In genomic region chr9:108049561-108050251, GRCm38 (mm10) we compare ENCODE assay signal across 8 mouse cellular contexts. TPM values are rescaled to one million over a fixed set of nuclear protein-coding genes. Genes with fewer than 3 reads are reported as not detected.
A peak's percentile ranks its signal among the peaks of the same experiment; 100 is the strongest.
DNase-seq lines count a peak whose midpoint lies in the region; ATAC-seq and TF ChIP-seq lines count a peak whose summit lies in the region.

No protein-coding gene starts in this region.

- WGBS in heart, embryonic 16.5 days: 37% methylated on average over 15 of the region's 15 CpGs
- WGBS in forebrain, embryonic 12.5 days: 46% methylated on average over 15 of the region's 15 CpGs
- 35% methylated on average over 15 of the region's 15 CpGs for WGBS in liver, embryonic 13.5 days (ENCODE audit: insufficient replicate concordance)

- no peaks in the 10 kb centered on the region for H3K27me3 ChIP-seq in heart, embryonic 16.5 days (ENCODE audit: control insufficient read depth, insufficient read depth, low read length)
- H3K27me3 ChIP-seq in G1E (ENCODE audit: insufficient read depth, low read length): no peaks in the 10 kb centered on the region; the same call in 1 of the 2 replicates
- H3K27me3 ChIP-seq in forebrain, embryonic 12.5 days: no peaks in the 10 kb centered on the region
- no peaks in the 10 kb centered on the region for H3K27me3 ChIP-seq in liver, embryonic 13.5 days

- ATAC-seq in heart, embryonic 16.5 days (replicated peaks; ENCODE audit: extremely low read depth, insufficient read depth, low FRiP score): no peak
- no peak for ATAC-seq in G1E (ENCODE audit: extremely low read depth, insufficient number of reproducible peaks, low FRiP score, poor library complexity, severe bottlenecking)
- ATAC-seq in forebrain, embryonic 12.5 days (ENCODE audit: low FRiP score): peak; percentile 5; the same call in 1 of the 2 replicates
- ATAC-seq in liver, embryonic 13.5 days (ENCODE audit: low read depth): no peak

- no peak for DNase-seq in heart, adult 8-10 months (ENCODE audit: low spot score)
- no peak for DNase-seq in G1E (ENCODE audit: low spot score)
- DNase-seq in liver, embryonic 13.5 days: no peak
- DNase-seq in retina, embryonic 14.5 days (ENCODE audit: low spot score): no peak
- DNase-seq in embryo, embryonic 9.5 days (ENCODE audit: extremely low spot score): no peak
- DNase-seq in urinary bladder, adult 18-20 months (ENCODE audit: low spot score in 2 of 2): no peak

- peaks cover 30% of the 10 kb centered on the region for H3K4me1 ChIP-seq in heart, embryonic 16.5 days (ENCODE audit: control insufficient read depth, insufficient read depth, low read length)
- H3K4me1 ChIP-seq in G1E (ENCODE audit: insufficient read depth, low read depth, low read length): peaks cover 84% of the 10 kb centered on the region
- peaks cover 35% of the 10 kb centered on the region for H3K4me1 ChIP-seq in forebrain, embryonic 12.5 days
- peaks cover 74% of the 10 kb centered on the region for H3K4me1 ChIP-seq in liver, embryonic 13.5 days (replicated peaks)

- no peak for TF ChIP-seq CTCF in G1E (IDR thresholded peaks at IDR 0.05; ENCODE audit: low read depth, low read length)

- H3K27ac ChIP-seq in heart, embryonic 16.5 days (ENCODE audit: low read length): peak overlapping the region; percentile 50
- H3K27ac ChIP-seq in forebrain, embryonic 12.5 days: peak overlapping the region; percentile 43; the same call in 1 of the 2 replicates
- H3K27ac ChIP-seq in liver, embryonic 13.5 days: peak overlapping the region; percentile 83

- peak overlapping the region; percentile 84 for H3K9ac ChIP-seq in heart, embryonic 16.5 days (ENCODE audit: low read length)
- peak overlapping the region; percentile 64 for H3K9ac ChIP-seq in forebrain, embryonic 12.5 days
- H3K9ac ChIP-seq in liver, embryonic 13.5 days: peak overlapping the region; percentile 86

- H3K4me2 ChIP-seq in heart, embryonic 16.5 days (ENCODE audit: low read depth, low read length): peak overlapping the region; percentile 76
- peak overlapping the region; percentile 91 for H3K4me2 ChIP-seq in forebrain, embryonic 12.5 days
- H3K4me2 ChIP-seq in liver, embryonic 13.5 days: peak overlapping the region; percentile 83

- H3K36me3 ChIP-seq in heart, embryonic 16.5 days (ENCODE audit: control insufficient read depth, insufficient read depth): peaks cover 27% of the 10 kb centered on the region
- H3K36me3 ChIP-seq in G1E (replicated peaks): peaks cover 87% of the 10 kb centered on the region
- peaks cover 65% of the 10 kb centered on the region for H3K36me3 ChIP-seq in forebrain, embryonic 12.5 days (replicated peaks)
- peaks cover 72% of the 10 kb centered on the region for H3K36me3 ChIP-seq in liver, embryonic 13.5 days

- H3K4me3 ChIP-seq in heart, embryonic 16.5 days (ENCODE audit: low read length): peak overlapping the region; percentile 64
- peak overlapping the region; percentile 80 for H3K4me3 ChIP-seq in G1E (ENCODE audit: low read depth, low read length)
- peak overlapping the region; percentile 64 for H3K4me3 ChIP-seq in forebrain, embryonic 12.5 days (replicated peaks)
- H3K4me3 ChIP-seq in liver, embryonic 13.5 days (replicated peaks): peak overlapping the region; percentile 77

- no peaks in the 10 kb centered on the region for H3K9me3 ChIP-seq in heart, embryonic 16.5 days (replicated peaks; ENCODE audit: control insufficient read depth, low read length)
- no peaks in the 10 kb centered on the region for H3K9me3 ChIP-seq in G1E (replicated peaks)
- H3K9me3 ChIP-seq in forebrain, embryonic 12.5 days: no peaks in the 10 kb centered on the region
- no peaks in the 10 kb centered on the region for H3K9me3 ChIP-seq in liver, embryonic 13.5 days (replicated peaks)

RNA-seq across cellular contexts. Expression of gene Gmppb, which starts 0.7 kb away (rescaled TPM):
- 21.6 and 26.0 TPM in 2 replicates for polyA plus RNA-seq in heart, embryonic 16.5 days (2015; fragmentation: Nextera tagmentation; extraction: Ambion mirVana)
- total RNA-seq in heart, adult 8-10 months (2022): 1 to 10 TPM; 7.3 to 9.6 (median 9.0) TPM
- 7.2 and 8.5 TPM in 2 replicates for total RNA-seq in G1E (2014; fragmentation: Nextera tagmentation)
- total RNA-seq in G1E (2017): 19.4 and 22.0 TPM in 2 replicates
- 5.1 and 6.6 TPM in 2 replicates for polyA plus RNA-seq in G1E (2012)
- polyA plus RNA-seq in forebrain, embryonic 12.5 days (2016; fragmentation: Nextera tagmentation; extraction: Ambion mirVana): 18.2 and 19.3 TPM in 2 replicates
- polyA plus RNA-seq in liver, embryonic 13.5 days (2015; fragmentation: Nextera tagmentation; extraction: Ambion mirVana): 21.0 TPM in 2 replicates

RNA-seq across cellular contexts. Expression of gene Amigo3, which starts 3.3 kb away (rescaled TPM):
- polyA plus RNA-seq in heart, embryonic 16.5 days (2015; fragmentation: Nextera tagmentation; extraction: Ambion mirVana): 1.9 and 2.4 TPM in 2 replicates
- total RNA-seq in heart, adult 8-10 months (2022): 1 to 10 TPM; 1.3 to 3.1 (median 1.6) TPM
- total RNA-seq in G1E (2014; fragmentation: Nextera tagmentation): 0.63 TPM in 1 of 2 replicates, not detected in the other
- total RNA-seq in G1E (2017): 1.7 and 2.0 TPM in 2 replicates
- 0.31 and 0.35 TPM in 2 replicates for polyA plus RNA-seq in G1E (2012)
- polyA plus RNA-seq in forebrain, embryonic 12.5 days (2016; fragmentation: Nextera tagmentation; extraction: Ambion mirVana): 3.6 and 3.8 TPM in 2 replicates
- polyA plus RNA-seq in liver, embryonic 13.5 days (2015; fragmentation: Nextera tagmentation; extraction: Ambion mirVana): 1.2 and 1.4 TPM in 2 replicates

RNA-seq across cellular contexts. Expression of gene Mst1, which starts 30.5 kb away (rescaled TPM):
- polyA plus RNA-seq in heart, embryonic 16.5 days (2015; fragmentation: Nextera tagmentation; extraction: Ambion mirVana): 0.44 and 0.53 TPM in 2 replicates
- total RNA-seq in heart, adult 8-10 months (2022): under 1 TPM in 1 of 4 experiments, not detected in 3; 0.14 TPM
- total RNA-seq in G1E (2014; fragmentation: Nextera tagmentation) (7.1 and 11.0 TPM in 2 replicates), G1E (2017) (16.6 and 17.9 TPM in 2 replicates)
- polyA plus RNA-seq in G1E (2012): 6.7 and 8.4 TPM in 2 replicates
- polyA plus RNA-seq in forebrain, embryonic 12.5 days (2016; fragmentation: Nextera tagmentation; extraction: Ambion mirVana): 0.27 and 0.41 TPM in 2 replicates
- 15.5 and 18.6 TPM in 2 replicates for polyA plus RNA-seq in liver, embryonic 13.5 days (2015; fragmentation: Nextera tagmentation; extraction: Ambion mirVana)

RNA-seq across cellular contexts. Expression of gene Rnf123, which starts 33.4 kb away (rescaled TPM):
- polyA plus RNA-seq in heart, embryonic 16.5 days (2015; fragmentation: Nextera tagmentation; extraction: Ambion mirVana): 31.3 and 34.7 TPM in 2 replicates
- 100 to 1,000 TPM; 103 to 132 (median 110) TPM for total RNA-seq in heart, adult 8-10 months (2022)
- 104 and 255 TPM in 2 replicates for total RNA-seq in G1E (2014; fragmentation: Nextera tagmentation)
- total RNA-seq in G1E (2017): 18.6 and 23.5 TPM in 2 replicates
- 39.5 and 74.5 TPM in 2 replicates for polyA plus RNA-seq in G1E (2012)
- 36.9 and 41.2 TPM in 2 replicates for polyA plus RNA-seq in forebrain, embryonic 12.5 days (2016; fragmentation: Nextera tagmentation; extraction: Ambion mirVana)
- polyA plus RNA-seq in liver, embryonic 13.5 days (2015; fragmentation: Nextera tagmentation; extraction: Ambion mirVana): 80.8 and 88.0 TPM in 2 replicates

RNA-seq across cellular contexts. Expression of gene Apeh, which starts 44.7 kb away (rescaled TPM):
- 54.5 and 57.0 TPM in 2 replicates for polyA plus RNA-seq in heart, embryonic 16.5 days (2015; fragmentation: Nextera tagmentation; extraction: Ambion mirVana)
- total RNA-seq in heart, adult 8-10 months (2022): 10 to 100 TPM; 38.5 to 49.0 (median 44.9) TPM
- total RNA-seq in G1E (2014; fragmentation: Nextera tagmentation) (65.0 and 148 TPM in 2 replicates), G1E (2017) (119 and 131 TPM in 2 replicates)
- polyA plus RNA-seq in G1E (2012): 48.8 and 67.5 TPM in 2 replicates
- polyA plus RNA-seq in forebrain, embryonic 12.5 days (2016; fragmentation: Nextera tagmentation; extraction: Ambion mirVana): 51.1 and 56.0 TPM in 2 replicates
- 176 and 195 TPM in 2 replicates for polyA plus RNA-seq in liver, embryonic 13.5 days (2015; fragmentation: Nextera tagmentation; extraction: Ambion mirVana)
